Mouse (Mus musculus) hindbrain, embryonic 14.5 days (tissue): Measurements from ENCODE around the gene Raph1. TPM values are rescaled to one million over a fixed set of nuclear protein-coding genes. Genes with fewer than 3 reads are reported as not detected.

ENCODE experiments used
- microRNA-seq: library from miRNA; unstranded; fragments of <30 nt; microRNA quantifications from one replicate; pipeline ENCODE4, GENCODE M21; 2016
- polyA plus RNA-seq: library from polyadenylated mRNA; unstranded; fragments of >200 nt; fragmentation: Nextera tagmentation; extraction: Ambion mirVana; gene quantifications from 2 replicates; pipeline ENCODE4 v1.2.1, GENCODE M21; 2014

The Raph1 gene
- polyA plus RNA-seq, 1 experiment from 2014 or later, result 34.9 TPM

Small RNAs within 50 kb of the gene (microRNA-seq; reads per million reads assigned to microRNA genes)
- not detected for gene Gm23762

Other genes with a start within 250 kb of the Raph1 start
- gene Cyp20a1, start 223.8 kb downstream of the Raph1 start, polyA plus RNA-seq, result 5.9 and 9.1 TPM in 2 replicates
- gene Abi2, start 157.5 kb downstream of the Raph1 start, polyA plus RNA-seq, result 76.8 and 90.7 TPM in 2 replicates
- gene Cd28, start 149.7 kb upstream of the Raph1 start, polyA plus RNA-seq, result 0.15 and 0.27 TPM in 2 replicates